Mouse (Mus musculus) testis, postnatal 14 days (tissue): ENCODE results near the gene Panx3.

Experiments
- DNase-seq: peaks from one replicate; pipeline ENCODE4 v3.0.0; 2021; ENCODE audit warnings: low spot score

Panx3 gene

DNA sequence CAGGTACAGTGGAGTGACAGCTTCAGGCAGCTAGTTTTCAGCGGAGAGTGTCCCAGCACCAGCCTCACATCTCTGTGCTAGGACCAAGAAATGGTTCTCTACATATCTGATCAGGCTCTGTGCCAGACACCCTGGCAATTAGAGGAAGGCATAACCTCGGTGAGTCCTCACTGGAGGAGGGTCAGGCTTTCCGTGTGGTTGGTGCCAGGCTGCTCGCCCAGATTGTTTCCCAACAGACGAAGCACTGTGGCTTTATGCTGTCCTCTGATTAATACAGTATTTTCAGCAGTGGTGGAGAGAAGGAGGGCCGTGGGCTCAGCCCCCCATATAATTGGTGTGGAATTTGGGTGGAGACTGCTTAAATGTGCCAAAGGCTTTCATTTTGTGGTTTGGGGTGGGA, at the start of gene Panx3:
Gene Panx3, minus strand, starts transcription at position 121 of the 400 bp plus-strand sequence.
- DNase-seq, result no peak

DNA sequence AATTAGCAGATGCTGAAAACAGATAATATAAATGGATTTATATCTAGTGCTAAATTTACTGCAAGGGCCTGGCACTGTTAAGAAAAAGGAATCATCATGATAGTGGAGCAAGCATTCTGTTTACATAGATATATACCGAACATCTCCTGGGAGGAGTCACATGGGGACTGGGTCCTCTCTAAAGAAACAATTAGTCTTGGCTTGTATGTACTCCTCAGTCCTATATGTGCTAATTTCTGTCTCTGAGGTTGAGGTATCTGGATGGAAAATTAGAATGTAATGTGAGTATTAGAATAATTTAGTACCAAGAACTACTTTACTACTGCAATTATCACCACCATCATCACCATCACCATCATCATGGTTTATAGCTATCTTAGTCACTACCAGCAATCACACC, 47.1 kb upstream of the Panx3 start, which contains the start of gene Olfr160:
Gene Olfr160, minus strand, starts transcription at position 101 of the 400 bp plus-strand sequence.
- no peak for DNase-seq

DNA sequence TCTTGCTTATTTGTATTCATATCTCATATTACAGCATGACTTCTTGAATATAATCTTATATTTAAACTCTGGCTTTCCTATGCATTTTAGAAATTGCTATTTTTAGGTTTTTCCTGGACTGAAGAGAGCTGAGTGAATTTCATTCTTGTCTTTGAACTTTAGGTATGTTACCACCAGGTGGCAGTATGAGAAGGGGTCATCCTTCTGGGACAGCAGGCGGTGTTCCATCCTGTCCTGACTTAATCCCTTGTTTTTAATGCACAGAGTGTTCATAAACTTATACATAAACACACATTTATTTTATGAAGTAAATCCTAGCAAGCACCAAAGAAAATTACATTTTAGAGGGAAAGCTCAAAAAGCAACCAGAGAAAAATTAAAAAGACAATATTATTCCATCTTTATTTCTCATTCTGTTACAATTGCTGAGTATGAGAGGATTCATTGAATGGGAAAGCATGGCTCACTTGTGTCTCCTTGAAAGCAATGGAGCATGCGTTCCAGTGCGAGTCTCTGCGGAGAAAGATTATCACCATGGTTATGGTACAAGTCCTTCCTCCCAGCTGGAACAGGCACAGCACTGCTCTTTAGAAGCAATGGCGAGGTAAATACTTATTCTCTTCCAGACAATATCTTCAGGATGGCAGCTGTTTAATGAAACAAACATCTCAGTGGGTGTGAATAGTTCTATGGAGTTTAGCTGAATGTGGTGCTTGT, 21.1 kb upstream of the Panx3 start:
- DNase-seq, result peak; percentile 22

DNA sequence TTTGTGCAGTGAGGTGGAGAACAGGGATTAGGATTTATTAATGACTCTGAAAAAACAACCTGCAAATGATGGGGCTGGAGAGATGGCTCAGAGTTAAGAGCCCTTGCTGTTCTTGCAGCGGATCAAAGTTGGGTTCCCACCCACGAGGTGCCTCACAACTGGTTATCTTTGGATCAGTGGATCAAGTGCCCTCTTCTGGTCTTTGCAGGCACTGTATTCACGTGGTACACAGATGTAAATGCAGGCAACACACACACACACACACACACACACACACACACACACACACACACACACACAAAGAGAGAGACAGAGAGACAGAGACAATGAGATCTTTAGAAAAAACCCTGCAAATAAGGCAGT, 18.9 kb upstream of the Panx3 start:
- DNase-seq, result no peak

DNA sequence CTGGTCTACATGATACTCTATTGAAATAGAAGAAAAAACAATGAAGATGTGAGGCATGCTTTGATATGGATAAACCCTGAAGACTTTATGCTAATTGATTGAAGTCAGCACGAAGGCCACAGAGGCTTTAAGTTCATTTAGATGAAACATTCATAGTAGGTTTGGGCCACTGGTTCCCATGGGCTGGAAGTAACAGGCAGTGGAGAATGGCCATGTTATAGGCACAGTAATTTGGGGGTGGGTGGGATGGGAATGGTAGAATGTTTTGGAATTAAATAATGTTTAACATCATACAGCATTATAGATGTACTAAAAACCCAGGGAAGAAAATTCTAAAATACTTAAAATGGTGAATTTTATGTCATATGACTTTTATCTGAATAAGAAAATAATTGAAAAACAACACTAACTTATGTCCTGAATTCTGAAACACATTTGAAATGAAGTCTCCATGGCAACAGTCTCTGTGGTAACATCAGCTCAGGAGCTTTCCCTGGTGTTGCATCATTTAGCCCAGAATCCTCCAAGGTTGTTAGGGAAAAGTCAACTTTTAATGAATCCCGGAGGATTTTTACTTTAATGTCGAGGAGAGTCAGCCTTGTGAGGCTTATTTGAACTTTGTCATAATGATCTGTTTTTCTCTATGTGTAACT, 18.4 kb upstream of the Panx3 start:
- no peak for DNase-seq

DNA sequence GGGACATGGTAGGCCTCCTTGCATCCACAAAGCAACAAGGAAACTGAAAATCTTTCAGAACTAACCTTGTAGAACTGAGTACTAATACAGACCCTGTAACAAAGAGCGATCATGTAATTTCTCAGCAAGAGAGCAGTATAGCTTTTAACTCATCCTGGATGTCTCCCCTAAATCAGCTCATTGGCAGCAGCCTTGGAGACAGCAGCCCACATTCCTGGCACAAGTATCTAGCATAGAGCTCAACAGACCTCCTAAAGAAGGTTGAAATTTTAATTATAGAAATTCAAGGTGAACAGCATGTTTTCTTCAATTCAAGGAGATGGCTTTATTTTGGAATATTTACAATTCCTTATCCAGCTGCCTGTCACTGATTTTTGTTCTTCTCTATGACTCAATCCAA, 12.1 kb upstream of the Panx3 start:
- DNase-seq, result no peak

DNA sequence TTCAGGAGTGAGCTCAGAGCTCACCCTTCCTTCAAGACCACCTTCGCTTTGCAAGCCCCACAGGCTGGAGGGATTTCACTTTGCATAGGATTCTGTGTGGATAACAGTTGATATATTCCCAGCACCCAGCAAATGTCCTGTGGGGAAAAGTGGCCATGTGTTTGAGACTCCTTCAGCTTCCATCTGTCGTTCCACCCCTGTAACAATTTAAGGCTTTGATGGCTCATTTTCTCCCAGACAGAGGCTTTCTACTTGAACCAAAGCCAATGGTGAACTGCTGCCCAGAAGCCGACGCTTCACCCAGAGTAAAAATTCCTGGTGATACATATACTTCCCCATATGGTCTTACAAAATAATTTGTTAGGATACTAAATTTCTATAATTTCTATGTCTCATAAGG, 6.3 kb upstream of the Panx3 start:
- DNase-seq, result no peak

DNA sequence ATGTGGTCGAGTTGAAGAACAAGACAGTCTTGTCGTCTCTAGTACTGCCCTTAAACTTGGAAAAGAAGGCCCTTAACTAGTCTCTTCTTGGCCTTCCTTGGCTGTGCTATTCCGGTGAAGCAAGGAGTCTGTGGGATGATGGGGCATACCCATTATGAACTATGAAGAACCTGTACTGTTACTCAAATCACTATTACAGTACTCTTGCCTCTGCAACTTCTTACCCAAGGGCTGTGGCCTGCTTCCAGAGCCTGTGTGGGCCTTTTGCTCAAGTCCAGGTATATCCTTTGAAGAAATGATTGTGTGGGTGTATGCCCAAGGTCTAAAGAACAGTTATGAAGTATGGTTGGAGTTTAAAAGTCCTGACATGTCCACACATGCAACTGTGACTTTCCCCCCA, 1.2 kb upstream of the Panx3 start:
- no peak for DNase-seq

DNA sequence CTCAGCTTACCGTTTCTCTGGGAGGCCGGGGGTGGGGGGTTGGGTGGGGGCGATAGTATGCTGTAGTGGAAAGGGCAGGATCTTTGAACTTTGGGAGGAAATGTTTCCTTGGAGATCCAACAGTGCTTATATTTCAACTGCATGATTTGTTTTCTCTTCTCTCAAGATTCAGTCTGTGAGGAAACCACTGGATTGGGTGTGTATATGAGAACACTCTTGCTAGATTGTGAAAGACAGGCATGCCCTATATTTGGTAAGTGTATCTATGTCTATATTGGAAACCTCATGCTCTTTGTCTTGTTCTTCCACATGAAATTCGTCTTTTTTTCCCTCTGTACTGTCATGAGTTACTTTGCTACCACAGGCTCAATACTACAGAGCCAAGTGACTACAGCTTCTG, 643 bp upstream of the Panx3 start:
- DNase-seq, result no peak

DNA sequence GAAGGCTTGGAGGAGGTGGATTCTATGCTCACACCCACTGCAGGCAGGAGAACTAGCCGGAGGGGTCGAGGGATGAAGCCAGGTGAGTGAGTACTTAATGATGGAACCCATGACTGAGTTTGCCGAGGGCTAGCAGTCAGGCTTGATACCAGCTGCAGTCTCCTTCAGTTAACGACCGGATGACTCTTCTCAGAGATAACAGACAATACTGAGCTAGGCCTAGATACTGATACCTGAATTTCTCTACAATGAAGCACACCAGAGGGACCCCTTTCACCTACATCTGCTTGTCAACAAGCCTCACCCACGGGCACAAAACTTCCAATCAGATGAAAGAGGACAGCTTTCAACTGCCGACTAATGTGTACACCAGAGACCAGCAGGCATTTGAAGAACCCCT, 3.0 kb downstream of the Panx3 start:
- no peak for DNase-seq

DNA sequence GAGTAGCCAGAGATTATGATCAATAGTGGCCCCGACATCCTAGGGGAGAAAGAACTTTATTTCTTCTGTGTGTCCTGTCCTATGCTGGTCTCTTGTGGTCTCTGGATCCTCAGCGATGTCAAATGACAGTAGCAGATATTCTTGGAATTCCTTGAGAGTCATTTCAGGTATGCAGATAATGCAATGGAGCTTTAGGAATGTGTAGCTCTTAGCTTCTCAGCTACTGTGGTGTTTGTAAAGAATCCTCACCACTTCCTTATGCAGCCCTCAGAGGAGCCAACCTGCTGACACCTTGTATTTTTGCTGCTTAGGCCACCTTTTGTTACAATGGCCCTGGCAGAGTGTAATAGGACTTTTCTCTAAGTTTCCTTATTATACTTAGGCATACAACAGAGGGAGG, 4.4 kb downstream of the Panx3 start:
- DNase-seq, result no peak

DNA sequence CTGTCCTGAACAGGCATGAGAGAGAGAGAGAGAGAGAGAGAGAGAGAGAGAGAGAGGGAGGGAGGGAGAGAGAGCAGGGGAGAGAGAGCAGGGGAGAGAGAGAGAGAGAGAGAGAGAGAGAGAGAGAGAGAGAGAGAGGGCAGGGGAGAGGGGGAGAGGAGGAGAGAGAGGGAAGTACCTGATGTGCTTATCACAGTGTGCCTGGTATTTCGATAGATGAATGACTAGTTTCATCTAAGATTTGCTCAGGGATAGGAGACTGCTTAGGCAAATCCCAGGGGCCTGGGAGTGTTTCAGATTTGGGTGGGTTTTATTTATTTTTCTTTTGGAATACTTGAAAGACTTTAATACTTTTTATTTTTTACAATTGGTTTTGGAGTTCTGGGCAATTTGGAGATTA, 5.8 kb downstream of the Panx3 start:
- no peak for DNase-seq

DNA sequence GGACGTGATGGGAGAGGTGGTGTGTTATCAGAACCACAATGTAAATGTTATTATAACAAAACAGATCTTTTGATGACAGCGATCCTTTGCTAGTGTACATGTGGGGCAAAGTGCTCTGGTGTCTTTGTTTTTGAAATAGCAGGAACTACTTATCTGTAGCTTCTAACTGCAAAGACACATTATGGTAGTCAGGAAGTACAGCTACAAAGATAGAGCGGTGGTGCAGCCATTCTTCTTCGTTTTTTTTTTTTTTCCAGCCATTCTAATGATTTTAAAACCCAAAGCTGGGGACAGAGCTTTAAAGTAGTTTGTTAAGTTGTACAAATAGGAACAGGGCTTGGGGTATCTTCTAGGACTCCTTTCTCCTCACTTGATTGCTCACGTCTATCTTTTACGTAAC, 9.6 kb downstream of the Panx3 start:
- DNase-seq, result no peak

DNA sequence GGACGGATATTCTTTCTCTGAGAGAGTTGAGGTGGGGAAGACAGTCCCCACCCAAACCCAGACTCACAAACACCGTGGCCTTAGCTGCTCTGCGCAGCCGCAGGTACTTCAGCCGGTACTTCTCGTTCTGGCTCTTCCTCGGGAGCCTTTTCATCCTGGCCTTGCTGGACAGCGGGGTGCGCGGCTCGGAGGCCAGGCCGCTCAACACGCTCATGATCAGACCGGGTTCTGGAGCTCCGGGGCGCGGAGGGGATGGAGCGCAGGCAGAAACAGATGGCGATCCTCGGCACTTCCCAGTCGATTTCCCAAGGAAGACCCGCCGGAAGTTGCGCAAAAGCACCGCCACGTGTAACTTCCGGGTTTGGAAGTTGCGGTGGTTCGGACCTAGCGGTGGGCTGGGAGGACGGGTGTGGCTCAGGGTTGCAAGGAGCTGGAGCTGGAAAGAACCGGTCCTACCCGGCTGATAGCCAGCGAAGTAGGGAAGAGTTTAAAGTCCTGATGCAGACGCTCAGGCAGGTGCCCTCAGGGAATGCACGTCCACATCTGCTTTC, 12.0 kb downstream of the Panx3 start, which contains the start of gene Tbrg1:
Gene Tbrg1, minus strand, starts transcription at position 382 of the 551 bp plus-strand sequence.
- DNase-seq, result peak; percentile 84

DNA sequence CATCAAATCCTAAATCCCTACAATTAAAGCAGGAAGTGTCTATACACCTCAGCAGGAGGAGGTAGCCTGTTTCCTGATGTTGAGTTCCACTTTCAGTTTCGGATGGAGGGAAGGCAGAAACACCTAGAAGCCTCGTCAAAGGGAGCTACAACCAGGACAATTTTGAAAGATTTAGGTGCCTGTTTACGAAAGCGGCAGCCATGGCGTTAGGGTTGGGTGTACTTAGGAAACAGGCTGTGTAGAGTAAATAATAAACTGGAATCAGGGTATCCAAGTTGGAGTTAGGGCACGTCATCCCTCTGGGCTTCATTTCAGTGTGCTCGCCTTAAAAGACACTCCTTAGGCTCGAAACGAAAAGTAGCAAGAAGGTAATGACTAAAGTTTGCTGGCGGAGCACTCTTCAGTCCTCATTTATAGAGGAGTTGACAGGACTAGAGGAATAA, 12.6 kb downstream of the Panx3 start:
- no peak for DNase-seq

DNA sequence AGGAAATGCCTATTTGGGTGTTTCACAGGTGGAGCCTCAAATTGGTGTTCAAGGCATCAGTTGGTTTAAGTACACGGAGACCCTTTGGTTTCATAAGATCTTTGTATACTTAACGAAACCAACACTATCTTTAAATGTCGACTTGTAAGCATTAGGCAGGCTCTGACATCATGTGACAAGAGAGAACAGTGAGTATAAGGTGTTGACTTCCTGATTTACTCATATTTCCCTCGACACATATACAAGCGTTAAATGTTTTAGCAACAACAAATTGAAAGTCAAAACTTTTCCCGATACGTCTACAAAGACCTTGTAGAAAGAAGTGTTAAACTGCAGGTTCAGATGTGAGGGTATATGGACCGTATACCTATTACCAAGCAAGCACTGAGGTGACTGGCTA, 13.1 kb downstream of the Panx3 start:
- no peak for DNase-seq

DNA sequence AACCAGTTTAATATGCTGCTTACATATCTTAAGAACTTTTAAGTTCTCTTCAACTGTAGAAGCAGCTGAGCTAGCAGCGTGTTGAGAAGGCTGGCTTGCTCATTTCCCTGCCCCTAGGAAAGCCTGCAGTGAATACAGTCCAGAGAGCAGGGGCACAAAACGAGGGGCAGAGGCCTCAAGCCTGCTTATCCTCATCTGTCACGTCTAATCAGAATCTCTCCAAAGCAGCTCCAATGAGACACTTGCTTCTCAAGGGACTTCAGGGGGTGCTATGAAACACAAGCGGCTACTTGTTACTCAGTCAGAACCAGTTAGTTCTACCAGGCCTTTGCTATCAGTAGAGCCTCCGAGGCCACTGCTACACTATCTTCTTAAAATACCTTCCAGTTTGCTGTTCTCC, 15.2 kb downstream of the Panx3 start:
- no peak for DNase-seq

DNA sequence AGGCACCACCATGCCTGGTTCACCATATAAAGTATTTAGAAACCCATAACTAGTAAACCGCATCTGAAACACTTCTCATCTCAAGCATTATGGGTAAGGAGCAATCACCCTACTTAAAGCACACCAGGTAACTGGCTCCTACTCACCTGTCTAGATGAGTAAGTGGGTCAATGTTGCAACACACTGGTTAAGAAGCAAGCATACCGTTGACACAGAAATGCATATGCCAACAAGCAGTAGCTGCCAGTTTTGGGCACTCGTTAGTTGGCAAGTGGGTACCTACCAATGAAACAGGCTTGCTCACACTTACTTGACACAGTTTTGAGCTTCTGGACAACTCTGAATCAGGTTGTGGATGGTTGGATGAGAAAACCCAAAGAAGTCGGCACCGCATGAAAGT, 18.4 kb downstream of the Panx3 start:
- no peak for DNase-seq

DNA sequence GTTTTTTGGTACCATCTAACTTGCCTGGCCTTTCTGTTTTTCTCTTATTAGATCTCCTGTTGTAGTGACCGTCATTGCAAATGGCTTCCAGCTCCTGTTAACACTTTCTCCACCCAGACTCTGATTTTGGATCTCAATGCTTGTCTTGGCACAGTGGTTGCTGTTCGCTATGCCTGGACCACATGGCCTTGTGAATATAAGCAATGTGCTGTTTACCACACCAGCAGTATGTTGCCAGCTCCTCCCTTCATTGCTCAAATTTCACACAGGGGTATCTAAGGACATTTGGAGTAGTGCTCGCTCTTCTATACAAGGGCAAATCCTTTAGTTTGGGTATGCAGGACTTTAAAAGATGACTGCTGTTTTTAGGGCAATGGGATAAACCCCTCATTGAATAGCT, 22.8 kb downstream of the Panx3 start:
- no peak for DNase-seq

DNA sequence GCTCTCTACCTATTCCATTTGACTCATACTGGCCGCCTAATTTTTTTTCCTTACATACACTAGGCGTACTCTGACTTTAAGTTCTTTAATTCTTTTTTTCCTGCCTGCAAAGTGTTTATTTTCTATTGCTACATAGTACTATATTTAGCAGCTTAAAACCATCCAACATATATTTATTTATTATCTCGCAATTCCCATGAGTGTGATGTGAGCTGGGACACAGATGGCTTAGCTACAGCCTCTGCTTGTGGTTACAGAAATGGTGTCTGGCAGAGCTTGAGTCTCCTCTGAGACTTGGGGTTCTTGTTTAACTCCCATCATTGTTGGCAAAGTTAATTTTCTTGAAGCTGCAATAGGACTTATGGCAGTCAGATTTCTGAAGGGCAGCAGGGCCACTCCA, 30.3 kb downstream of the Panx3 start:
- no peak for DNase-seq

DNA sequence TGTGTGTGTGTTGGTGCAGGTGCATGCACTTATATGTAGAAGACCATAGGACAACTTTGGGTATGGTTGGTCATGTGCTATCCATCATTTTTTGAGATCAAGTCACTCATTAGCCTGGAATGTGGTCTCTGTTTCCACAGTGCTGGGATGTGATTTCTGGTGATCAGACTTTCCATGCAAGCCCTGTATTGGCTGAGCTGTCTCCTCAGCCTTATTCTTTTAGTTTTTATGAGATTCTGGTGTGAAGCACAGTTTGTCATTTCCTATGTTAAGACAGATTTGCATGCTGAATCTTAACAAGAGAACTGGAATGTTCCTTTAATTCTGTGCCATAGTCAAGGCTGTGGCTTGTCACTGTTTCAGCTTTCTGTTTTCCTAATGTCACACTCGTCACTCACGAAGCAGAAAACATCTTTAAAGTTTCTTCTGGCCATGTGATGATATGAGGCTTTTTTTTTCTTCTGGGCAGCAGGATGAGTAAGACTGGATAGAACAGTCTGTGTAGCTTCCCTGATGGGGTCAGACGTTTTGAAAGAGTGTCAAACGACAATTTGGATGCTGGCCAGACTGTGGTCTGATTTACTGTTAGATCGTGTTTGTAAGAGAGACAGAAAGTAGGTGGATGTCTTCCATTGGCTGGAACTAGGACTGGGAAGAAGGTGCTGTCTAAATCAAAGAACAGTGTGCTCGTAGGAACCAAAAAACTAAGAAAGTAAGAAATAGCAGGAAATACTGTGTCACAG, 32.1 kb downstream of the Panx3 start:
- no peak for DNase-seq

DNA sequence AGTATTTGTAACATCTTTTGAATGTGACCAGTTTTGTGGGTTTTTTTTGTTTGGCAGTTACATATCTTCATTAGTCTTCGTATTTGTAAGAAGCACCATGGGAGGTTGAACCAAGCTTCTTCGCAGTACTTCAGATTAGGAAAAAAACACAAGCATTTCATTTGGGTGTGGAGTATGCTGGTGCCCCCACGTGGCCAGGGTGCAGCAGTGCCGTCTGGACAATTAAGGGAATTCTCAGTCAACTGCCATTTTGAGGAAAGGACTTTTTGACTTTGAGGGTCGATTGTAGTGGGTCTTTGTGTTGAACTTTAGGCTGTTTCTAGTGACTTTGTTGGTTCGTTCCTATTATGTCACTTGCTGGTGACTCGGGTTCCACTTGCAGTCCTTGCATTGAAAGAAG, 32.7 kb downstream of the Panx3 start:
- no peak for DNase-seq

DNA sequence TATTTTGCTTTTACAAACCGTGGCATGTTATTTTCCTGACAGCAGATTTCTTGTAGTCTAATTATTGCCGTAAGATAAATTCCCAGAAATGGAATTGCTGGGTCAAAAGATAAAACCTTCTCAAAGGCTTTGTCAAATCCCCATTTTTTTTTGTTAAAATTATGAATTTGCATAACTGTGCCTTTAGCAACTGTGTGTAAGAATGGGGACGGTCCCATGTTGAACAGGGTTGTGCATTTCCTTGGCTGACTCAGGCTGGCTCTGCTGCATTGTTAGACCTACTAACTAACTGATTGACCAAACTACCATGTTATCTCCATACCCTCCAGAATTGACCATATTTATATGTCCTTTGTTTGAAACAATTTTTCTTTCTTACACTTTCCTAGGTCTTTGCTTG, 34.8 kb downstream of the Panx3 start:
- DNase-seq, result no peak
